Comparison of ENCODE assay signal across 10 mouse cellular contexts in genomic region chr13:60125501-60126305, GRCm38 (mm10). TPM values are rescaled to one million over a fixed set of nuclear protein-coding genes. Genes with fewer than 3 reads are reported as not detected.
DNase-seq lines count a peak whose midpoint lies in the region; ATAC-seq and TF ChIP-seq lines count a peak whose summit lies in the region.
"Had no signal": no experiment of that assay in that cellular context is flagged by ENCODE, and none has a peak within 500 bp of the region (broad histone marks: within the 10 kb centered on the region; RNA-seq: fewer than 3 reads in every experiment).

No protein-coding gene starts in this region.

- no peak overlapping the region for H3K4me3 ChIP-seq in heart, embryonic 12.5 days
- H3K4me3 ChIP-seq in heart, embryonic 10.5 days = no peak overlapping the region
- H3K4me3 ChIP-seq in embryonic facial prominence, embryonic 14.5 days (ENCODE audit: low read depth, low read length) = no peak overlapping the region
- no peak overlapping the region for H3K4me3 ChIP-seq in hindbrain, postnatal 0 days (ENCODE audit: low read length)
- H3K4me3 ChIP-seq in neural tube, embryonic 11.5 days (ENCODE audit: low read depth, low read length) = peak overlapping the region; percentile 13; the same call in 1 of the 2 replicates
- H3K4me3 ChIP-seq: lung, embryonic 15.5 days; stomach, embryonic 15.5 days had no signal

- no peak overlapping the region for H3K27ac ChIP-seq in heart, embryonic 12.5 days (ENCODE audit: poor library complexity, severe bottlenecking)
- no peak overlapping the region for H3K27ac ChIP-seq in heart, embryonic 10.5 days
- no peak overlapping the region for H3K27ac ChIP-seq in embryonic facial prominence, embryonic 14.5 days (replicated peaks; ENCODE audit: low read depth, low read length)
- no peak overlapping the region for H3K27ac ChIP-seq in hindbrain, postnatal 0 days
- peak overlapping the region; percentile 90 for H3K27ac ChIP-seq in neural tube, embryonic 11.5 days (ENCODE audit: low read depth, low read length)
- H3K27ac ChIP-seq: lung, embryonic 15.5 days; stomach, embryonic 15.5 days had no signal

- no peaks in the 10 kb centered on the region for H3K27me3 ChIP-seq in heart, embryonic 12.5 days (replicated peaks)
- H3K27me3 ChIP-seq in heart, embryonic 10.5 days (ENCODE audit: insufficient read depth, poor library complexity, severe bottlenecking) = no peaks in the 10 kb centered on the region
- H3K27me3 ChIP-seq in embryonic facial prominence, embryonic 14.5 days (replicated peaks; ENCODE audit: control insufficient read depth, insufficient read depth, low read length) = peaks cover 3% of the 10 kb centered on the region; the same call in 1 of the 2 replicates
- H3K27me3 ChIP-seq in hindbrain, postnatal 0 days (ENCODE audit: insufficient read depth, low read length) = no peaks in the 10 kb centered on the region
- H3K27me3 ChIP-seq in neural tube, embryonic 11.5 days (ENCODE audit: control insufficient read depth, insufficient read depth, low read length) = no peaks in the 10 kb centered on the region

- peaks cover 17% of the 10 kb centered on the region for H3K4me1 ChIP-seq in heart, embryonic 12.5 days (replicated peaks)
- H3K4me1 ChIP-seq in heart, embryonic 10.5 days = peaks cover 16% of the 10 kb centered on the region
- peaks cover 17% of the 10 kb centered on the region for H3K4me1 ChIP-seq in embryonic facial prominence, embryonic 14.5 days (ENCODE audit: control insufficient read depth, insufficient read depth, low read length)
- H3K4me1 ChIP-seq in hindbrain, postnatal 0 days (ENCODE audit: insufficient read depth, low read length) = peaks cover 12% of the 10 kb centered on the region
- H3K4me1 ChIP-seq in neural tube, embryonic 11.5 days (ENCODE audit: control insufficient read depth, insufficient read depth, low read length) = peaks cover 45% of the 10 kb centered on the region
- H3K4me1 ChIP-seq: stomach, embryonic 15.5 days had no signal

- intact Hi-C loops in left cerebral cortex, postnatal 36 days (cut with DNase I) = no loop called here

- H3K9ac ChIP-seq in heart, embryonic 12.5 days = no peak overlapping the region
- H3K9ac ChIP-seq in embryonic facial prominence, embryonic 14.5 days (ENCODE audit: low read depth, low read length) = no peak overlapping the region
- no peak overlapping the region for H3K9ac ChIP-seq in hindbrain, postnatal 0 days (replicated peaks; ENCODE audit: low read length)
- H3K9ac ChIP-seq in neural tube, embryonic 11.5 days (ENCODE audit: low read length) = peak overlapping the region; percentile 47; the same call in 1 of the 2 replicates
- H3K9ac ChIP-seq: lung, embryonic 15.5 days; stomach, embryonic 15.5 days had no signal

- no peak for ATAC-seq in heart, embryonic 12.5 days (ENCODE audit: insufficient number of reproducible peaks, low FRiP score)
- ATAC-seq in embryonic facial prominence, embryonic 14.5 days (ENCODE audit: low read depth) = no peak
- no peak for ATAC-seq in hindbrain, postnatal 0 days
- ATAC-seq in neural tube, embryonic 11.5 days (ENCODE audit: insufficient read depth, low FRiP score, low TSS enrichment) = peak; percentile 70
- no peak for ATAC-seq in CD4-positive, CD25-positive, alpha-beta regulatory T cell, adult 4 months

- peak overlapping the region; percentile 32 for H3K4me2 ChIP-seq in heart, embryonic 12.5 days
- peak overlapping the region; percentile 13; the same call in 1 of the 2 replicates for H3K4me2 ChIP-seq in embryonic facial prominence, embryonic 14.5 days (ENCODE audit: low read depth, low read length)
- H3K4me2 ChIP-seq in hindbrain, postnatal 0 days (ENCODE audit: low read depth, low read length) = peak overlapping the region; percentile 41
- H3K4me2 ChIP-seq in neural tube, embryonic 11.5 days (ENCODE audit: low read depth) = peak overlapping the region; percentile 42
- H3K4me2 ChIP-seq: lung, embryonic 15.5 days; stomach, embryonic 15.5 days had no signal

- no peak for TF ChIP-seq CTCF in hindbrain, postnatal 0 days (IDR thresholded peaks at IDR 0.05; ENCODE audit: low read depth)

- no peaks in the 10 kb centered on the region for H3K36me3 ChIP-seq in heart, embryonic 12.5 days
- no peaks in the 10 kb centered on the region for H3K36me3 ChIP-seq in heart, embryonic 10.5 days
- no peaks in the 10 kb centered on the region for H3K36me3 ChIP-seq in embryonic facial prominence, embryonic 14.5 days (ENCODE audit: control insufficient read depth, insufficient read depth, low read length)
- H3K36me3 ChIP-seq in hindbrain, postnatal 0 days (ENCODE audit: insufficient read depth, low read length) = no peaks in the 10 kb centered on the region
- no peaks in the 10 kb centered on the region for H3K36me3 ChIP-seq in neural tube, embryonic 11.5 days (ENCODE audit: control insufficient read depth, insufficient read depth, low read length)
- H3K36me3 ChIP-seq: lung, embryonic 15.5 days; stomach, embryonic 15.5 days had no signal

- DNase-seq in heart, embryonic 10.5 days (ENCODE audit: low spot score) = no peak
- DNase-seq in embryonic facial prominence, embryonic 14.5 days (ENCODE audit: low spot score) = peak; percentile 41
- peak; percentile 46 for DNase-seq in hindbrain, postnatal 0 days (ENCODE audit: low spot score)
- peak; percentile 73 for DNase-seq in neural tube, embryonic 11.5 days (ENCODE audit: low spot score)
- DNase-seq in right cerebral cortex, adult 18-20 months = no peak
- DNase-seq in left cerebral cortex, postnatal 36 days (ENCODE audit: low spot score in 2 of 2) = no peak

- H3K9me3 ChIP-seq in heart, embryonic 12.5 days (replicated peaks) = no peaks in the 10 kb centered on the region
- H3K9me3 ChIP-seq in heart, embryonic 10.5 days = no peaks in the 10 kb centered on the region
- H3K9me3 ChIP-seq in embryonic facial prominence, embryonic 14.5 days (ENCODE audit: control insufficient read depth, low read length) = no peaks in the 10 kb centered on the region
- H3K9me3 ChIP-seq in hindbrain, postnatal 0 days (ENCODE audit: low read length) = no peaks in the 10 kb centered on the region
- H3K9me3 ChIP-seq in neural tube, embryonic 11.5 days (ENCODE audit: control insufficient read depth, low read length) = no peaks in the 10 kb centered on the region
- H3K9me3 ChIP-seq: lung, embryonic 15.5 days; stomach, embryonic 15.5 days had no signal

- 27% methylated on average over 13 of the region's 13 CpGs for WGBS in heart, embryonic 12.5 days
- WGBS in heart, embryonic 10.5 days = 43% methylated on average over 13 of the region's 13 CpGs
- WGBS in embryonic facial prominence, embryonic 14.5 days = 25% methylated on average over 13 of the region's 13 CpGs
- 10% methylated on average over 13 of the region's 13 CpGs for WGBS in hindbrain, postnatal 0 days
- WGBS in neural tube, embryonic 11.5 days = 7% methylated on average over 13 of the region's 13 CpGs

RNA-seq across cellular contexts. Expression of gene Gas1, which starts 51.5 kb away (rescaled TPM):
- polyA plus RNA-seq in heart, embryonic 12.5 days (2016; fragmentation: Nextera tagmentation; extraction: Ambion mirVana) = 55.2 and 56.6 TPM in 2 replicates
- 27.4 and 71.7 TPM in 2 replicates for polyA plus RNA-seq in heart, embryonic 10.5 days (2016; fragmentation: Nextera tagmentation; extraction: Ambion mirVana)
- 158 and 184 TPM in 2 replicates for polyA plus RNA-seq in embryonic facial prominence, embryonic 14.5 days (2014; fragmentation: Nextera tagmentation; extraction: Ambion mirVana)
- total RNA-seq in hindbrain, postnatal 0 days (2014; rRNA removed) = 60.3 and 81.2 TPM in 2 replicates
- 16.5 and 17.3 TPM in 2 replicates for polyA plus RNA-seq in hindbrain, postnatal 0 days (2015; fragmentation: Nextera tagmentation; extraction: Ambion mirVana)
- 168 and 192 TPM in 2 replicates for polyA plus RNA-seq in neural tube, embryonic 11.5 days (2014; fragmentation: Nextera tagmentation; extraction: Ambion mirVana)
- 1 to 10 TPM; 8.0 to 8.3 TPM for total RNA-seq in left cerebral cortex, postnatal 36 days (2021)
- polyA plus RNA-seq in CD4-positive, CD25-positive, alpha-beta regulatory T cell, adult 4 months (2017; shearing (Covaris generic)) = not detected

Comparison
In these comparisons a context has a peak if more than half of its experiments do, and no peak if none do; other contexts are left out.
1. DNase-seq: peak in embryonic facial prominence, embryonic 14.5 days (single experiment), hindbrain, postnatal 0 days (single experiment) and neural tube, embryonic 11.5 days (single experiment); none in heart, embryonic 10.5 days (single experiment), right cerebral cortex, adult 18-20 months (single experiment) and left cerebral cortex, postnatal 36 days (0 of 2).
2. RNA of gene Gas1, which starts 51.5 kb away (polyA plus RNA-seq): 168 to 192 TPM in neural tube, embryonic 11.5 days, 158 to 184 TPM in embryonic facial prominence, embryonic 14.5 days, 27.4 to 71.7 TPM in heart, embryonic 10.5 days, 55.2 to 56.6 TPM in heart, embryonic 12.5 days and 16.5 to 17.3 TPM in hindbrain, postnatal 0 days; not detected in CD4-positive, CD25-positive, alpha-beta regulatory T cell, adult 4 months; every median in the first group is over 10 times any median in the second.
3. Peak in every context shown above with its lines, with median percentiles within 50 percentile points of each other: H3K4me2 ChIP-seq.